Mouse (Mus musculus): ENCODE data around the gene Ccr4. TPM values are rescaled to one million over a fixed set of nuclear protein-coding genes. Genes with fewer than 3 reads are reported as not detected.

The Ccr4 gene
- polyA plus RNA-seq, 1 experiment = not detected

- Histone ChIP-seq H3K27ac (ENCODE audit: insufficient read depth, low read length) (no peak overlapping the region), H3K4me3 (ENCODE audit: insufficient read depth, low read length) (no peak overlapping the region), H3K4me1 (ENCODE audit: control insufficient read depth, insufficient read depth, low read length) (no peaks in the 10 kb centered on the region)
- no peak for TF ChIP-seq POLR2A (IDR thresholded peaks at IDR 0.05; ENCODE audit: extremely low read depth, insufficient read depth, low read length)
- TF ChIP-seq CTCF (IDR thresholded peaks at IDR 0.05; ENCODE audit: extremely low read depth, insufficient read depth, low read length) = no peak
Measured at GRCm38 (mm10) chr9:114442225-114442624, 62.5 kb downstream of the Ccr4 start.

GRCm38 (mm10) chr9:114440548-114440947 lies 64.2 kb downstream of the Ccr4 start:
- Histone ChIP-seq H3K4me3 (ENCODE audit: insufficient read depth, low read length) (no peak overlapping the region), H3K4me1 (ENCODE audit: control insufficient read depth, insufficient read depth, low read length) (no peaks in the 10 kb centered on the region), H3K27ac (ENCODE audit: insufficient read depth, low read length) (no peak overlapping the region)
- TF ChIP-seq CTCF (IDR thresholded peaks at IDR 0.05; ENCODE audit: extremely low read depth, insufficient read depth, low read length) = no peak
- no peak for TF ChIP-seq POLR2A (IDR thresholded peaks at IDR 0.05; ENCODE audit: extremely low read depth, insufficient read depth, low read length)

Other genes with a start within 250 kb of the Ccr4 start
- gene Bcl2a1c, start 174.8 kb downstream of the Ccr4 start, polyA plus RNA-seq (2012; rRNA removed) = not detected in 2 replicates
- 12.9 and 14.9 TPM in 2 replicates for gene Crtap, start 114.2 kb downstream of the Ccr4 start, polyA plus RNA-seq (2012; rRNA removed)
- gene Glb1, start 103.8 kb downstream of the Ccr4 start, polyA plus RNA-seq (2012; rRNA removed) = 26.0 and 27.0 TPM in 2 replicates
- gene Tmppe, start 103.8 kb downstream of the Ccr4 start, polyA plus RNA-seq (2012; rRNA removed) = 4.3 and 5.1 TPM in 2 replicates
- gene C130032M10Rik, start 10.8 kb upstream of the Ccr4 start, polyA plus RNA-seq (2012; rRNA removed) = 0.15 TPM in 1 of 2 replicates, not detected in the other
- gene Trim71, start 59.5 kb upstream of the Ccr4 start, polyA plus RNA-seq (2012; rRNA removed) = 0.25 and 0.27 TPM in 2 replicates
- 82.6 and 83.9 TPM in 2 replicates for gene Cnot10, start 135.3 kb upstream of the Ccr4 start, polyA plus RNA-seq (2012; rRNA removed)
- gene Dync1li1, start 183.9 kb upstream of the Ccr4 start, polyA plus RNA-seq (2012; rRNA removed) = 57.8 and 57.9 TPM in 2 replicates
- gene Cmtm6, start 226.2 kb upstream of the Ccr4 start, polyA plus RNA-seq (2012; rRNA removed) = 22.8 and 23.8 TPM in 2 replicates

Measured in cortical plate, adult 2 months (tissue).